Mouse (Mus musculus): ENCODE measurements around the gene Gm11568.
"Not testable (repeated sequence)": the region's sequence is repeated elsewhere in the genome, so short reads cannot be mapped to it uniquely, and the experiment has no call there.

The Gm11568 gene

GRCm38 (mm10) chr11:99857617-99858016 is at the start of gene Gm11568:
Gene Gm11568 (plus strand): TSS chr11:99857917.
- TF ChIP-seq GATA4 (IDR thresholded peaks at IDR 0.05; ENCODE audit: insufficient replicate concordance, low read length) = no peak

GRCm38 (mm10) chr11:99809792-99810191 is 47.9 kb upstream of the Gm11568 start, which contains the start of gene Krtap4-13:
Gene Krtap4-13 (minus strand): TSS chr11:99809892.
- not testable (repeated sequence) for TF ChIP-seq GATA4 (IDR thresholded peaks at IDR 0.05; ENCODE audit: insufficient replicate concordance, low read length)

- not testable (repeated sequence) for TF ChIP-seq GATA4 (IDR thresholded peaks at IDR 0.05; ENCODE audit: insufficient replicate concordance, low read length)
These were observed 42.2 kb upstream of the Gm11568 start, which contains the start of gene Gm11564 for GRCm38 (mm10) chr11:99815566-99815965. Gene Gm11564 (minus strand): TSS chr11:99815666.

GRCm38 (mm10) chr11:99837966-99838365 is 19.8 kb upstream of the Gm11568 start, which contains the start of gene 2300003K06Rik:
Gene 2300003K06Rik (minus strand): TSS chr11:99838066.
- no peak for TF ChIP-seq GATA4 (IDR thresholded peaks at IDR 0.05; ENCODE audit: insufficient replicate concordance, low read length)

- no peak for TF ChIP-seq GATA4 (IDR thresholded peaks at IDR 0.05; ENCODE audit: insufficient replicate concordance, low read length)
These were observed 15.5 kb upstream of the Gm11568 start for GRCm38 (mm10) chr11:99842185-99842584.

- TF ChIP-seq GATA4 (IDR thresholded peaks at IDR 0.05; ENCODE audit: insufficient replicate concordance, low read length) = no peak
These were observed 11.0 kb upstream of the Gm11568 start for GRCm38 (mm10) chr11:99846746-99847145.

- TF ChIP-seq GATA4 (IDR thresholded peaks at IDR 0.05; ENCODE audit: insufficient replicate concordance, low read length) = no peak
These were observed 6.2 kb upstream of the Gm11568 start, which contains the start of gene Krtap4-16 for GRCm38 (mm10) chr11:99851508-99851907. Gene Krtap4-16 (minus strand): TSS chr11:99851608.

GRCm38 (mm10) chr11:99854121-99854520 is 3.6 kb upstream of the Gm11568 start:
- TF ChIP-seq GATA4 (IDR thresholded peaks at IDR 0.05; ENCODE audit: insufficient replicate concordance, low read length) = no peak

- TF ChIP-seq GATA4 (IDR thresholded peaks at IDR 0.05; ENCODE audit: insufficient replicate concordance, low read length) = no peak
These were observed 1.0 kb downstream of the Gm11568 start for GRCm38 (mm10) chr11:99858761-99859160.

GRCm38 (mm10) chr11:99864176-99864575 is 6.5 kb downstream of the Gm11568 start, which contains the start of gene Gm11559:
Gene Gm11559 (plus strand): TSS chr11:99864476.
- TF ChIP-seq GATA4 (IDR thresholded peaks at IDR 0.05; ENCODE audit: insufficient replicate concordance, low read length) = not testable (repeated sequence)

GRCm38 (mm10) chr11:99873089-99873488 is 15.4 kb downstream of the Gm11568 start, which contains the start of gene Krtap9-1:
Gene Krtap9-1 (plus strand): TSS chr11:99873389.
- TF ChIP-seq GATA4 (IDR thresholded peaks at IDR 0.05; ENCODE audit: insufficient replicate concordance, low read length) = not testable (repeated sequence)

GRCm38 (mm10) chr11:99878887-99879286 is 21.2 kb downstream of the Gm11568 start, which contains the start of gene Gm11567:
Gene Gm11567 (plus strand): TSS chr11:99879187.
- TF ChIP-seq GATA4 (IDR thresholded peaks at IDR 0.05; ENCODE audit: insufficient replicate concordance, low read length) = not testable (repeated sequence)

- TF ChIP-seq GATA4 (IDR thresholded peaks at IDR 0.05; ENCODE audit: insufficient replicate concordance, low read length) = no peak
These were observed 49.9 kb downstream of the Gm11568 start, which contains the start of gene Krtap31-1 for GRCm38 (mm10) chr11:99907620-99908019. Gene Krtap31-1 (plus strand): TSS chr11:99907920.

Data from liver, adult (tissue).